Mouse (Mus musculus) heart, embryonic 14.5 days (tissue): ENCODE measurements around the gene Kdelr3. TPM values are rescaled to one million over a fixed set of nuclear protein-coding genes. Genes with fewer than 3 reads are reported as not detected.

ENCODE experiments used
- ATAC-seq: fragments of 200-750 bp; cut with Nextera tagmentation; 2 replicates; pipeline ENCODE4 v1.8.0; 2017; ENCODE audit warnings: low read depth, moderate TSS enrichment; ENCODE audit not compliant: insufficient number of reproducible peaks, insufficient read depth, low FRiP score
- H3K27ac ChIP-seq, 2 experiments: fragments of 200-500 bp in 1 of 2; fragments of 300-500 bp in 1 of 2; sonication (generic) in 1 of 2; replicated peaks in 1 of 2; 2 replicates each; pipeline ENCODE4 v1.5.1; 2012 to 2014; ENCODE audit warnings: low read depth in 2 of 2, low read length in 2 of 2, control low read depth in 1 of 2, mild to moderate bottlenecking in 1 of 2, mixed read lengths in 1 of 2; ENCODE audit not compliant: control insufficient read depth in 1 of 2, insufficient read depth in 1 of 2
- H3K27me3 ChIP-seq: fragments of 300-500 bp; sonication (generic); 2 replicates; pipeline ENCODE4 v1.6.1; 2014; ENCODE audit warnings: mild to moderate bottlenecking, low read length, control low read depth; ENCODE audit not compliant: control insufficient read depth, insufficient read depth
- H3K36me3 ChIP-seq: fragments of 300-500 bp; sonication (generic); 2 replicates; pipeline ENCODE4 v1.6.1; 2014; ENCODE audit warnings: mild to moderate bottlenecking, control low read depth, low read length, mixed read lengths; ENCODE audit not compliant: control insufficient read depth, insufficient read depth
- H3K4me1 ChIP-seq, 2 experiments: fragments of 200-500 bp in 1 of 2; fragments of 300-500 bp in 1 of 2; sonication (generic) in 1 of 2; 2 replicates each; pipeline ENCODE4 v1.6.1; 2012 to 2014; ENCODE audit warnings: low read length in 2 of 2, control low read depth in 1 of 2, mixed read lengths in 1 of 2; ENCODE audit not compliant: control insufficient read depth in 2 of 2, insufficient read depth in 2 of 2
- H3K4me2 ChIP-seq: fragments of 300-500 bp; sonication (generic); 2 replicates; pipeline ENCODE4 v1.6.1; 2014; ENCODE audit warnings: mild to moderate bottlenecking, low read length
- H3K4me3 ChIP-seq, 2 experiments: fragments of 200-500 bp in 1 of 2; fragments of 300-500 bp in 1 of 2; sonication (generic) in 1 of 2; 2 replicates each; pipeline ENCODE4 v1.5.1; 2012 to 2014; ENCODE audit warnings: low read length in 2 of 2, mild to moderate bottlenecking in 2 of 2, control low read depth in 1 of 2, low read depth in 1 of 2, moderate library complexity in 1 of 2; ENCODE audit not compliant: control insufficient read depth in 1 of 2, insufficient read depth in 1 of 2
- H3K9ac ChIP-seq: fragments of 300-500 bp; sonication (generic); 2 replicates; pipeline ENCODE4 v1.6.1; 2014; ENCODE audit warnings: mild to moderate bottlenecking, low read length
- H3K9me3 ChIP-seq: fragments of 300-500 bp; sonication (generic); 2 replicates; pipeline ENCODE4 v1.6.1; 2016; ENCODE audit warnings: low read length, control low read depth; ENCODE audit not compliant: control insufficient read depth
- WGBS: fragments of 180-500 bp; shearing (Covaris S2); extraction: QIAGEN DNeasy Blood & Tissue Kit; methylation state at CpG from one replicate; pipeline ENCODE4 v1.1.7; 2014; 5-methylcytosine and 5-hydroxymethylcytosine counted together
- polyA plus RNA-seq: library from polyadenylated mRNA; unstranded; fragments of >200 nt; fragmentation: Nextera tagmentation; extraction: Ambion mirVana; gene quantifications from 2 replicates; pipeline ENCODE4 v1.2.1, GENCODE M21; 2014

The Kdelr3 gene
- polyA plus RNA-seq: 42.2 and 54.1 TPM in 2 replicates

DNA sequence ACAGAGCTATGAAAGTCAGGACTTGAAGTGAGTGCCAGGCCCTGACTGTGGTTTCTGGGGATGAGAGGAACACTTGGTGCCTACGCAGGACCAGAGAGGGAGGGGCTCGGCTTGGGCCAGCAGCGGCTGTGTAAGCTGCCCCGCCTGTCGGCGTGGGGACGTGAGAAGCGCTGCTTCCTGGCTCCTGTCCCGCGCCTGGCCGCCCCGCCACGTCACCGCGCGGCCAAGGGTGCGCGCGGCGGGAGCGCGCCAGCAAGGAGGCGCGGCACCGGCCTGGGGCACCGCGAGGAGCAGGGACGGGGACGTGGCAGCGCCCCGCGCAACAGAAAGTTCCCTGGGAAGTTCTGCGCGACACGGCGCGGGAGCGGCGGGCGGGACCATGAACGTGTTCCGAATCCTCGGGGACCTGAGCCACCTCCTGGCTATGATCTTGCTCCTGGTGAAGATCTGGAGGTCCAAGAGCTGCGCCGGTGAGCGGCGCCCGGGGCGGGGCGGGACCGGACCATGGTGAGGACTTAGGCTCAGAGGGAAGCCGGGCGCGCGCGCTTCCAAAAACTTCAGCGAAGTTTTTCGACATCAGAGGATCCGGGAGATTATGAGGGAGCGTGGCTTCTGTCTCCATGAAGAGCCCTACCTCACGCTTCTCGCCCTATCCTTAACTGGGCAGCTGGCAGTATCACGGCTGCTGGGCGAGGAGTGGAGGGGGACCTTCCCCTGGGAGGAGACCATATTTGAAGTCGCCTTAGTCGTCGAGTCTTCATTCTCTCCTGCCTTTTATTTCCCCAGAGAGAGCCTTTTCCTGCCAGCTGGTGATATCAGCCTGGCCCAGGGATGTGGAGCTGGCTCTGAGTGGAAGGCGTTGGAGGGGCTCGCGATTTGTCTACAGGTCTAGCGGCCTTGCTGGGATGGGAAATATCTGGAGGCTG lies at the start of gene Kdelr3:
Gene Kdelr3, plus strand, starts transcription at position 241 of the 926 bp plus-strand sequence.
- peaks cover 28% of the 10 kb centered on the region for H3K27me3 ChIP-seq
- H3K4me3 ChIP-seq: peak within 1 kb of the TSS; percentile 64 to 71
- H3K9ac ChIP-seq: peak within 1 kb of the TSS; percentile 71
- H3K4me2 ChIP-seq: peak within 1 kb of the TSS; percentile 70
- WGBS: under 1% methylated on average over 55 of the region's 71 CpGs
- H3K9me3 ChIP-seq: no peaks in the 10 kb centered on the region
- peak within 1 kb of the TSS; percentile 2 to 11; a peak in 3 of 4 replicates for H3K27ac ChIP-seq
- peak; percentile 75 for ATAC-seq
- H3K36me3 ChIP-seq: no peaks in the 10 kb centered on the region
- peaks cover 22 to 31% of the 10 kb centered on the region in 2 experiments for H3K4me1 ChIP-seq

DNA sequence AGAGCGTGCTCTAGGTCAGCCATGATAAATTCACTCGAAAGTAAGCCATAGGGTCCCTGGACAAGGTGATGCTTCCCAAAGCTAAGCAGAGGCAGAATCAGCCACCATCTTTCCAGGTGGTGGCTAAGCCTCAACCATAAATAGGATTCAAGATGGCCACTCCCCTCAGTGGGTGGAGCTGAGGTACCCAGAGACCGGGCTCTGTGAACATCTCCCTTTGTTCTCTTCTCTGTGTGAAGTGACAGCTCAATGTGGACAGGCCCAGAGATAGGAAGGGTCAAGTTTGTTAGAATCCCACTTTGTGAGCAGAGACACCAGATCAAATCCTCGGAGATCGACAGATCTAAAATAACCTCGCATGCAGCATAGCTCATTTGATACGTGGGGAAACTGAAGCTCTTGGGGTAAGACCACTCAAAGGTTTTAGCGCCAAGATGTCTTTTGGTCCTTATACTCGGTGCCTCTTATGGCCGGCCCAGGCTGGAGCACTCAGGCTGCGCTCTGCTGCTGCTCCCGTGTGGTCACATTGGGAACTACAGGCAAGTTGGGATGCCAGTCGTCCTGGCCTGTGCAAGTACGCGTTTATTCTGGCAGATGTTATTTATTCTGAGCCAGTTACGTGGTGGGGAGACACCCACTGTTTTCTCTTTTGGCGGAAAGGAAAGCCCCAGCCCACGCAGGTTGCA lies 49.5 kb upstream of the Kdelr3 start:
- H3K27ac ChIP-seq: no peak overlapping the region
- no peak overlapping the region for H3K9ac ChIP-seq

DNA sequence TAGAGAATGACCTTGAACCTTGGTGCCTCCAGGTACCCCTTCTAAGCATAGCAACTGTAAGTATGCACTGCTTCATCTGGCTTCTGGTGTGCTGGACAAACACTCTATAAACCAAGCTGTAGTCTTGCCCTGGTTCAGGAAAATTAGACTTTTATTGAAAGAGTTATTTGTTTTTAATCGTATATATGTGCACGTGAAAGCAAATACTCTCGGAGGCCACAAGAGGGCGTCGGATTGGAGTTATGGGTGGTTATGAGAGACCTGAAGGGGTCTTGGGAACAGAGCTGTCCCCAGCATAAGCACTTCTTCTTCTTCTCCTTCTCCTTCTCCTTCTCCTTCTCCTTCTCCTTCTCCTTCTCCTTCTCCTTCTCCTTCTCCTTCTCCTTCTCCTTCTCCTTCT lies 46.6 kb upstream of the Kdelr3 start:
- H3K27ac ChIP-seq: no peak overlapping the region
- no peaks in the 10 kb centered on the region for H3K36me3 ChIP-seq
- 59% methylated on average over 5 of the region's 5 CpGs for WGBS
- H3K4me1 ChIP-seq: peaks cover under 1 to 4% of the 10 kb centered on the region in 2 experiments; a peak in 2 of 4 replicates
- H3K27me3 ChIP-seq: no peaks in the 10 kb centered on the region
- H3K9me3 ChIP-seq: peaks cover 4% of the 10 kb centered on the region; the same call in 1 of the 2 replicates
- no peak overlapping the region for H3K9ac ChIP-seq
- H3K4me2 ChIP-seq: no peak overlapping the region
- H3K4me3 ChIP-seq: no peak overlapping the region
- no peak for ATAC-seq

More for the DNA sequence above, 49.5 kb upstream of the Kdelr3 start:
- Histone ChIP-seq H3K27me3 (no peaks in the 10 kb centered on the region), H3K4me2 (0 out of 2 replicates have a peak overlapping the region, but pooled peaks have one; percentile 7), H3K4me1 (peaks cover 3 to 4% of the 10 kb centered on the region in 2 experiments; a peak in 2 of 4 replicates), H3K4me3 (no peak overlapping the region), H3K9me3 (no peaks in the 10 kb centered on the region), H3K36me3 (no peaks in the 10 kb centered on the region)
- WGBS: 6% methylated on average over 18 of the region's 18 CpGs
- ATAC-seq: peak; percentile 23; the same call in 1 of the 2 replicates

DNA sequence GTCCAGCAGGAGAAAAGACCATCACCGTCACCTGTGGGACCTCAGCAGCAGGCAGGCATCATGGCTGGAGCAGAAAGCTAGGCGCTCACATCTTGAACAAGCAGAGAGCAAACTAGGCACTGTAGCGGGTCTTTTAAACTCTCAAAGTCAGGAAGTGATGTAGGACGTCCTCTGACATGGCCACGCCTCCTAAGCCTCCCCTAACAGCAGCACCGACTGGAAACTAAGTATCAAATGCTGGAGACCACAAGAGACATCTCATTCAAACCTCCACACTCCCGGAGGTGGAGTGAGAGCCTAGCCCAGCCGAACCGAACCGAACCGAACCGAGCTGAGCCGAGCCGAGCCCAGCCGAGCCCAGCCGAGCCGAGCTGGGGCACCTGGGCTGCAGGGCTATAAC lies 45.6 kb upstream of the Kdelr3 start:
- no peaks in the 10 kb centered on the region for H3K36me3 ChIP-seq
- 23% methylated on average over 17 of the region's 17 CpGs for WGBS
- H3K9me3 ChIP-seq: peaks cover 4% of the 10 kb centered on the region; the same call in 1 of the 2 replicates
- peak overlapping the region; percentile 15 to 26; a peak in 3 of 4 replicates for H3K4me3 ChIP-seq
- no peak overlapping the region for H3K9ac ChIP-seq
- H3K4me1 ChIP-seq: peaks cover 0 to 4% of the 10 kb centered on the region in 2 experiments; a peak in 1 of 4 replicates
- no peak for ATAC-seq
- H3K27me3 ChIP-seq: no peaks in the 10 kb centered on the region
- no peak overlapping the region for H3K27ac ChIP-seq
- peak overlapping the region; percentile 36 for H3K4me2 ChIP-seq

DNA sequence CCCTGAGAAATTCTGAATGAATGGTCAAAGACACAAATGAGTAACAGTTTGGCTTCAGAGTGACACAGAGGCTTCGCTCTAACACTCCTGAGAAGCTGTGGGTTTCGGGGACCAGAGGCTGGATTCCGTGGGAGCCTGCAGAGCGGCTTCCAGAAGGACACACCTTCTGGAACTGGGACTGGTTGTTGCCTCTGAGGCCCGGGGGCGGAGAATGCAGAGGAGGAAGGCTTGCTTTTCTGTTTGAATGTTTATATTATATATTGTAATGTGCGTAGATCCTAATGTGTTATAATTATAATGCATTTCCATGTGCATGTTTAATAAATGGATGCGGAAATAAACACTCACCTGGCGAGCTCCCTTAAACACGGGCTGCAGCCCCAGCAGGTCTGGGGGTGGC lies 45.1 kb upstream of the Kdelr3 start:
- H3K4me2 ChIP-seq: peak overlapping the region; percentile 36
- WGBS: 49% methylated on average over 10 of the region's 10 CpGs
- H3K27me3 ChIP-seq: no peaks in the 10 kb centered on the region

DNA sequence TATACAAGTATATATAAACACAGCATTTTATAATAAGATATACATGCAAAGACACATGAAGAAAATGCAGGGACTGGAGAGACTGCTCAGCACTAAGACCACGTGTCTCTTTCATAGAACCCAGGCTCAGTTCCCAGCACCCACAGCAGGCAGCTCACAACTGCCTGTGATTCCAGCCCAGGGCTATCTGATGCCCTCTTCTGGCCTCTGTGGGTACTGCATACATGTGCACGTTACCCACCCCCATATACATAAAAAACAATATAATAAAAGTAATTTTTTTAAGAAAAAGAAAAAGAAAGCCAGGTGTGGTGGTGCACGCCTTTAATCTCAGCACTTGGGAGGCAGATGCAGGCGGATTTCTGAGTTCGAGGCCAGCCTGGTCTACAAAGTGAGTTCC lies 43.2 kb upstream of the Kdelr3 start:
- Histone ChIP-seq H3K27me3 (no peaks in the 10 kb centered on the region), H3K9me3 (peaks cover 4% of the 10 kb centered on the region; the same call in 1 of the 2 replicates), H3K27ac (no peak overlapping the region), H3K9ac (no peak overlapping the region), H3K4me3 (no peak overlapping the region), H3K4me2 (no peak overlapping the region), H3K36me3 (no peaks in the 10 kb centered on the region), H3K4me1 (peaks cover 11 to 13% of the 10 kb centered on the region in 2 experiments)
- ATAC-seq: no peak
- 86% methylated on average over 5 of the region's 5 CpGs for WGBS

More for the DNA sequence above, 45.1 kb upstream of the Kdelr3 start:
- no peaks in the 10 kb centered on the region for H3K36me3 ChIP-seq
- H3K4me3 ChIP-seq: peak overlapping the region in 1 of 2 experiments; percentile 15; a peak in 1 of 4 replicates
- peaks cover 0 to 4% of the 10 kb centered on the region in 2 experiments; a peak in 1 of 4 replicates for H3K4me1 ChIP-seq
- H3K9me3 ChIP-seq: peaks cover 4% of the 10 kb centered on the region; the same call in 1 of the 2 replicates
- H3K9ac ChIP-seq: no peak overlapping the region
- ATAC-seq: no peak
- H3K27ac ChIP-seq: no peak overlapping the region

DNA sequence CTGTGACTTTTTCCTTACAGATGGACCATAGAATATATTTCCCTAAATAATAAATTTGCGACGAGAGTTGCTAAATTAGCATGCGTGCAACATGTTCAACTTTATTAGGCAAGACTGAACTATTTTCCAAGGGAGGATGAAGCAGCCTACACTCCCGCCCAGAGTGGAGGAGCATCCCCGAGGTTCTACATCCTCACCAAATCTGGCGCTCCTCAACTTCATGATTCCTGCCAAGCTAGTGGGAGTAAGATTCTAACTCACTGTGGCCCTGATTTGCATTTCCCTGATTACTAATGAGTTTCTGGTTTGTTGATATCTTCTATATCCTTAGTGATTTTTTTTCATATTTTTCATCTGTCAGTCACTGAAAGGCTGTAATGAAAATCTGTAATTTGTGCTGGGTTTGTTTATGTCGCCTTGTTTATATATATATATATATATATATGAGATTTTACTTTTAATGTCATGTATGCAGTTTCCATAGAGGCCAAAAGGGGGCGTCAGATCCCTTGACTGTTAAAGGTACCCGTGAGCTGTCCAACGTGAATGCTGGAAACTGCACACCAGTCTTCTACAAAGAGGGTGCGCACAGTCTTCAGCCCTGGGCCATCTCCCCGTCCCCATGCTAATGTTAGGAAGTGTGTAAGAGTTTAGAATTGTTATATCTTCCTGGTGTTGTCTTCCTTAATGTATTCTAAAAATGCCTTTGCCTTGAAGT lies 42.4 kb upstream of the Kdelr3 start:
- Histone ChIP-seq H3K4me1 (peaks cover 12 to 20% of the 10 kb centered on the region in 2 experiments), H3K9ac (no peak overlapping the region), H3K27ac (no peak overlapping the region), H3K27me3 (no peaks in the 10 kb centered on the region), H3K9me3 (peaks cover 4% of the 10 kb centered on the region; the same call in 1 of the 2 replicates), H3K4me3 (no peak overlapping the region), H3K36me3 (no peaks in the 10 kb centered on the region), H3K4me2 (no peak overlapping the region)
- no peak for ATAC-seq
- 54% methylated on average over 12 of the region's 12 CpGs for WGBS
